Mouse (Mus musculus) right cerebral cortex, postnatal 4 days (tissue): ENCODE data around the gene Rasd2.
A peak's percentile ranks its signal among the peaks of the same experiment; 100 is the strongest.

Experiments
- DNase-seq: peaks from one replicate; pipeline ENCODE4 v3.0.0-alpha.2; 2022

The Rasd2 gene

DNA sequence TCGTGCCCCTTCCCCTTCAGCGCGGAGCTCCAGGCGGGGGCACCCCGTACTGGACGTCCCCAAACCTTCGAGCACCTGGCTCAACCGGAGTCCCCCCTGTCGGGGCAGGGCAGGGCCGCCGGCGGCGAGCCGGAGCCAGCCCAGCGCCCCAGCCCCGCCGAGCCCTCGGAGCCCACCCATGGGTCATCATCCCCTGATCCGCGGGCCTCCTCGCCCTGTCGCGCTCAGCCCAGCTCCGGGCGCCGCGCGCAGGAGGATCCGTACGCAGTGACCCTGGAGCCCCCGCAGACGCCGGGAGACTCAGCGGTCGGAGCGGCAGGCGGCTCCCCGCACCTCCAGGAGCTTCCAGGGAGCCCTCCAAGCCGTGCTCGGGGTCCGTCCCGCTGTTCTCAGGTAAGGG, at the start of gene Rasd2:
Gene Rasd2 (plus strand): TSS at position 259 of the 400 bp plus-strand sequence.
- no peak for DNase-seq

DNA sequence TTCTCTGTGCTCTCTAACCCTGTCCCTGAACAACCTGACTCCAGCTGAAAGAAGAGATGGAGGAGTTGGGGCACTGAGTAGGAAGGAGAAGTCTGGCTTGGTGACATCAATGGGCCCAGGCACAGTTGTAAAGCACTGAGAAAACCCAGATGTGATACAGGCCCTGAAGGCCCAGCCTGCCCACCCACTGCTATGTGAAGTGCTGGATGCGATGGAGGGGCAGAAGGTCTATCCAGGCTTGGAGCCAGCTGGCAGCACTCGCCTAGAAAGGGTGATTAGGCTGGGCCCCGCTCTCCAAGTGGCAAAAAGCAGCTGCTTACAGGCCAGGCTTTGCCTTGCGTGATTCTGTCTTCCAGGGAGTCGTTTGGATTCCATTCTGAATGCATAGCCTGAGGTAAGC, 44.4 kb upstream of the Rasd2 start:
- peak; percentile 16 for DNase-seq

DNA sequence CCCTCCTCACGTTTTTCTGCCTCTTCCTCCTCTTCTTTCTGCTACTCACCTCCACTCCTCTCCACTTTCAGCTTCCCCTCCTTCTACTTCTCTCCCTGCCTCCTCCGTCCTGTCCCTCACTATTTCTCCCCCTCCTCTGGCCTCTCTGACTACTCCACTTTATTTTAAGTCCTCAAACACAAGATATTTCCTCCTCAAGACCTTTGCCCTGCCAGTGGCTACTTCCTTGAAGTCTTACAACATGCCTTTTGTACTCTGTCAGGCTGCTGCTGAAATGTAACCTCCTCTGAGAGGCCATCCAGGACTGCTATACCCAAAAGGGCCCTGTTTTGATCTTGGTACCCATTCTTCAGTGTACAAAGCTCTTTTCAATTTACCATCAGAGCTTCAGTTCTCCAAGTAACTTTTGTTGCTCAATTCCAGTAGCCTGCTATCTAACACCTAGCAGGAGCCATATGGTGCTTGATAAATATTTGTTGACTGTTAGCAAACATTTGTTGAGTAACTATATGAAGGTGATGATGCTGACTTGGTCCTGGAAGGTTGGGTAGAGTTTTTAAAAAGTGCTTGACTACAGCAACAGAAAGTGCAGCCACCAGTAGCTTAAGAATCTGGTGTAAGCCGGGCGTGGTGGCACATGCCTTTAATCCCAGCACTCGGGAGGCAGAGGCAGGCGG, 41.6 kb upstream of the Rasd2 start:
- no peak for DNase-seq

DNA sequence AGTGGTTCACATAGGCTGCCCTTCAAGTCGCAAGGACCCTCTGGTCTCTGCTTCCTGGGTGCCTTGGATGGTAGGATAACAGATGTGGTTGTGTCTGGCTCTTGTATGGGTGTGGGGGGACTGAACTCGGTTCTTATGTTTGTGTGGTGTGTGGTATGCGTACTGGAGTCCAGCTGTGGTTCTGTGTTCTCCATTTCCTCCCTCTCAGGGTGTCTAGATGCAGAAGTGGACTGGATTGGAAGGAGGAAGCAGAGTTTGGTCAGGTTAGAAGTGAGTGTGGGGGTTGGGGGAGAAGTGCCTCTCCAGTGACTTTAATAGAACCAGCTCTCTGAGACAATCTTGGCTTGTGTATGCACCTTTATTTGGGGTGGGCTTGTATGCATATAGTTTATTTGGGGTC, 20.7 kb upstream of the Rasd2 start:
- no peak for DNase-seq

DNA sequence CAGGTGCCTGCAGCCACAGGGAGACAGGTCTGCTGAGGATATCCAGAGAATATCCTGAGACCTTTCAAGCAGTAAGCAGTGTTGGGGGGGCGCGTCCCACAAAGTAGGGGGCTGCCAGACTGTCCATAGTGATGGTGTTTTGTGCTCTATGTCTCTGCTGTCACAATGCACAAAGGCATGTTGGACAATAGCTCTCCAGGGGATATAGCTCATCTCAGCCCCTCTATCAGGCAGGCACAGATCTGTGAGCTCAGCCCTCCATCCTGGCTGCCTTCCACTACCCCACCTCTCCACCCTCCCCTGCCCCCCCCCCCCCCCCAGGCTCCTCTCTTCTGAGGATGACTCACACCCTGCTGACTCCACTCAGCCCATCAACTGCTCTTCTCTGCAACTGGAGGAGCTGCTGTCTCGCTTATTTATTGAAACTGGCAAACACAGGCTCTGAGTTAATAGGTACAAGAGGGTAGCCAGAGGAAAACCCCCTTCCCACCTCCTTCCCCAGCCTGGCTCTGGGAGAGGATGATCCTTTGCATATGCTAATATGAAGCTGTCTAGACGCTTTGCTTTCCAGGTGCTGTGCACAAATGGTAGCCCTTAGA, 19.2 kb upstream of the Rasd2 start:
- DNase-seq: no peak

DNA sequence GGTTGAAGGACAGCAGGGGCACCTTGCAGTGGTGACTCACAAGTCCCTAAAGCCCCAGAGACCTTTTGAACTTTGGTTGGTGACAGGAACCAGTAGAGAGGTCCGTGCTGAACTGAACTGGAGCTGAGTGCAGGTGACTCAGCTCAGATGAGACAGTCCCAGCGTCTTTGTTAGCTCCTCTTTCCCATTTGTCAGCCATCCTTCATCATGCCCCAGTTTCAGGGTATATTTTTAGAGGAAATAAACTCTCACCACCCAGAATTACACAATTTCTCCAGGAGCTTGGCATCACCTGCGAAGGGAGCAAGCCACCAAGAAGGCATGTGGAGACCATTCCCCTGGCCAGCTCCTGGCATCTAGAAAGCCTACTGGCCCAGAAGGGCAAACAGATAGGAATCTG, 16.6 kb upstream of the Rasd2 start:
- no peak for DNase-seq

DNA sequence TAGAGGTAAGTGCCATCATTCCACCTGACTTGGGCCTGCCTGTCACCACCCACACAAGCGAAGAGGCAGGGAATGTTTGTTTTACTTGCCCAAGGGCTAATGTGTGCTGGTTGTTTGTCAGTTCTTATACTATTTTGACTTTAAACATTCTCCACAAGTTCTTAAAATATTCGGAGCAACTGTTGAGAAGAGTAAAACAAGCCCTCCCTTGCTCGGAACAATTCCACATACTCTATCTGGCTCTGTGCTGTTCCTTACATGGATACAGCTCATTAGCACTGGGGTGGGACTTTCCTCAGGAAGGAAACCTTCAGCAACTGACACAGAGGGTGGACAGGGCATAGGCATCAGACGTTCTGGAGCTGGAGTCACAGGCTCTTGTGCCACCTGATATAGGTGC, 15.9 kb upstream of the Rasd2 start:
- no peak for DNase-seq

DNA sequence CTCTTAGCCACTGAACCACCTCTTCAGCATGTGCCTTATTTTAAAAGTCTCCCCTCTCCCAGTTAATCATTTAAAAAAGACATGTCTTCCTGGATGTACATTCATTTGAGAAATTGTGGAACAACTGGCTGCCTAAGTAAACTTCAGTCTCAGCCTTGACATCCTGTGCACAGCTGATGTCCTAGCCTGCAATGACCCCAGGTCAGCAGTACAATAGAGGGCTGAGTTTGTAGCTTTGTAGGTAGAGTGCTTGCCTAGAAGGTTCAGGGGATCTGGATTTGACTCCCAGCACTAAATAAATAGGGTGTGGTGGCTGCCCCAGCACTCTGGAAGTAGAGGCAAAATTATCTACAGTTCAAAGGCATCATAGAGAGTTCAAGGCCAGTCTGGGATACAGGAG, 15.4 kb upstream of the Rasd2 start:
- no peak for DNase-seq

DNA sequence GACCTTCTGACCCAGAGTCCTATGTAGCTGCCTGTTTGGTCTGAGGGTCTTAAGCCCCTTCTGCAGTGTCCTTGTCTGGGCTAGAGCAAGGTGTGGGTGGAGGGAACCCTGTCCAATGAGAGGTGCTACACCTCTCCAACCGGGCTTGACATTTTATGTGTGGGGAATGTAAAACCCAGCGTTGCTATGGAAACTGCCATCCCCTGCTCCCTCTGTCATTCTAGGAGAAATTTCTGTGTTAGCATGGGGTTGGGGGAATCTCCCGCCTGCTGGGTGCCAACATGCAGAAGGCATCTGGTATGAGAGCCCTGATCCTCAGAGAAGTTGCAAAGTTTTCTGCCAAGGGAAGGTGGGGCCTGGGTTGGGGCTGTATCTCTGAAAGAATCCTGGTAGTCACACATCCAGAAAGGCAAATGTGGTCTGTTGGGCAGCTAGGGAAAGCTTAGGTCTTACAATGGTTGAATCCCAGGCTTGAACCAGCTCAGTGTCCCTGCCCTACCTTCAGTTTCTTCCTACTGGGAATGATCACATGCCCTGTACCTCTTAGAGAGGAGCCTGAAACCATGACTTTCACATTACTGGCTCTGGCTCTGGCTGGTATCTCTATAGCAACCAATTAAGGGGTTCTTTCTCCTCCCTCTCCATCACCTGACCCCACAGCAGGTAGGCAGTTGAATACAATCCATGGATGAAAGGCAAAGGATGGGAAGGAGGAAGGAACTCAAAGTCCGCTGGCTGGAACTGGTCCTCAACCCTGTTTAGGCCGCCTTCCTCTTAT, 14.6 kb upstream of the Rasd2 start:
- DNase-seq: no peak

DNA sequence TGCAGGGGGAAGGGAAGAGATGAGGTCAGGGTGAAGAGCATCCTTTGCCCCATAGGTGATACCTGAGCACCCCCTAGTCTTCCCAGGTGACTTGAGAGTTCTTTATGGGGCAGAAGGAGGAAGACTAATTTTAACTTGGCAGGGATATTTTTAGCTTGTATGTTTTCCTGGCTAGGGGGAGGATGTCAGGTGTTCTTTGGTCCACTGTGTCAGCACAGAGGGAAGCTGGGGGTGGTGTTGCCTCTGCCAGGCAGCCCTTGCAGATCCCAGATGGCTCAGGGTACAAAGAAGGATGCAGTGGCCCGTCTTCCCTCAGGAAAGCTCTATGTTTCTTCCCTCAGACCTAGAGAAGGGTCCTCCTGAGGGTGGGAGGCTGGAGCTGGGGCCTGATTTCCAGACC, 13.8 kb upstream of the Rasd2 start:
- DNase-seq: no peak

DNA sequence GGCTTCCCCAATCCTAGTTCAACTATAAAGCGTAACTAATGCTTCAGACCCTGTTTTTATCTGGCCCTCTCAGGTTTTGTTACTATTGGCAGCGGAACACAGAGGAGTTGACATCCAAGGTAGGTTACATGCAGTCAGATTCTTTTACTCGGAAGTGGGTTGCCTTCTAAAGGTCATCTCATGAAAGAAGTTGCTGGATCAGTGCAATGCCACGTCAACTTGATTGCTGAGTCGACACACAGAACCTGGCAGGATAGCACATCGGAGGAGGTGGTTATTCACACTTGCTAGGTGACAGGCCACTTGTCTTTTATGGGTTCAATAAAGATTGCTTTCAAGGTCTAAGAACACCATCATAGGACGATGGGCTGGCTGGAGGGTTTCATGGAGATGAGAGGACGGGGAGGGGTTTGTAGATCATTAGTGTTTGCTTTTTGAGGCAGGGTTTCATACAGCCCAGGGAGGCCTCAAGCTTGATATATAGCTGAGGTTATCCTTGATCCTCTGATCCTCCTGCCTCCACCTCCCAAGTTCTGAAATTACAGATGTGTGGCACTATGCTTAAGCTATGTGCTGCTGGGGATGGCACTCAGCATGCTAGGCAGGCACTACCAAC, 11.6 kb upstream of the Rasd2 start:
- no peak for DNase-seq

DNA sequence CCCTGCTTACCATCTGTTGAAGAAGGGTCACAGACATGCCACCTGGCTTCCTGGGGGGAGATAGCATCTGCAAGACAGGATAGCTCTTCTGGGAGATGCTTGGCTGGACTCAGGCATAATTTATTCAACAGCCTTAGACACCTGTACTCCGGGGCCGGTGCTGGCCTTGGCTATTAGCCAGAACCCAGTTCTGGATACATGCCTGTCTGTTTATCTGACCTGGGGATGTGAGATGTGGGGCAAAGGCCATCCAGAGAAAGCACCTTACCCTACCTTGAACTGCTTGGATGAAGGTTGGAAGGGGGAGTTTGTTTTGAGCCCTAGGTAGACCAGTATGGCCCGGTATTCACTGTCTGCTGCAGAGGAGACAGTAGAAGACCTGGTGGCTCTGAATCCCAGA, 10.8 kb upstream of the Rasd2 start:
- DNase-seq: no peak

DNA sequence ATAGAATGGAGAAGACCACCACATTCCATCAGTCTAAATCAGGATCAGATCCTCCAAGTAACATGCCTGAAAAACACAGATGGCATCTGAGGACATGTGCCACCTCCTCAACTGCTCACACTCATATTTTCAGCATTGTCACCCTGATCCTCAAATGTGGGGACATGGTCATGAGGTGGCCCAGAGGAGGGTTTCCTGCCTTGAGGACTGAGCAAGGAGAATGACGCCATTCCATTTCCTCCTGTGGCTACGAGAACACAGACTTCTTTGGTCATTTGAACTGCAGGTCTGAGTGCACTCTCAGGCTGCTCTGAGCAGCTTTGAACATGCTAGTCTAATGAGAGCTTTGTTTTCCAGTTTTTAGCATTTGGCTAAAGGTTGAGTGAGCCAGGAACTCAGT, 10.3 kb upstream of the Rasd2 start:
- no peak for DNase-seq

DNA sequence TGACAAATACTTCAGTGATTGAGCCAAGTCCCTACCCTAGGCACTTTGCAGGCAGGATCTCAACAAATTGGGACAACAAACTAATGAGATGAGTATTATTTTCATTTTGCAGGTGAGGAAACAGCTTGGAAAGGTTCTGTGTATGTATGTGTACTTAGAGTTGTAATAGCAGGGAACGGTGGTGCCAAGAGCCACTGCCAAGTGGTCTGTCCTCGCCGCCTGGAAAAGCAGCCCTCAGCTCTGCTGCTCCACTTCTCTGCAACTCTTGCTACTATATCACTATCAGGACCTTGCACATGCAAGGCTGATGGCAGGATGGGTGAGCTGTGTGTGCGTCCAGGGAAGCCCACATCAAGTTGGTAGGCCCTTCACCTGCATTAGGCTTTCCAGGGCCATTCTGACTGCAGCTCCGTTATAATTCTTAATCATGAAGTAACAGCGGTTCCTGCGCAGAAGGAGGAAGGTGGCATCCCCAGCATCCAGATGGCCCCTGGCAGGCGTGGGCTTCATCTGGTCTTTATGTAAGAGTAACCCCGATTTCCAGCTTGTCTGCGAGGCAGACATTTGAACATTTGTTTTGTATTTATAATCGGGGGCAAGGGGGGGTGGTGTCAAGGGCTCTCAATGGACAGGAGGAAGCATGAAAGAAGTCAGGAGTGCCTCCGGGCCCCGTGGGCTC, 9.4 kb upstream of the Rasd2 start:
- DNase-seq: no peak

DNA sequence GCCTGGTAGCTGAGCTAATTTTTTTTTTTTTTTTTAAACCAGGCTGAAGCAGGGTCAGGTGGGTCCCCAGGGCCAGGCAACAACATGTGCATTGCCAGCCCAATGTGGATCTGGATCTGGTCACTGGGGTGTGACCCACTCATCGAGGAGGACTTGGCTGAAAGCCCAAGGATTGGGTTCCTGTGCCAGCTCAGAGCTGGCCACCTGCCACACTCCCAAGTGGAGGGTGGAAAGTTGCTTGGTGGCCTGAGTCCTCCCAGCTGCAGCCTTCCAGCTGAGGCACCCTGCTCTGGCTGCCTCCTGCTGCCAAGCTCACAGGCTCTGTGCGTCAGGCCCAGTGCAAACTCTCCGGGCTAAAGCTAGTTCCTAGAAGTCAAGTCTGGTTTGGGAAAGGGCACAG, 2.3 kb upstream of the Rasd2 start:
- DNase-seq: no peak

DNA sequence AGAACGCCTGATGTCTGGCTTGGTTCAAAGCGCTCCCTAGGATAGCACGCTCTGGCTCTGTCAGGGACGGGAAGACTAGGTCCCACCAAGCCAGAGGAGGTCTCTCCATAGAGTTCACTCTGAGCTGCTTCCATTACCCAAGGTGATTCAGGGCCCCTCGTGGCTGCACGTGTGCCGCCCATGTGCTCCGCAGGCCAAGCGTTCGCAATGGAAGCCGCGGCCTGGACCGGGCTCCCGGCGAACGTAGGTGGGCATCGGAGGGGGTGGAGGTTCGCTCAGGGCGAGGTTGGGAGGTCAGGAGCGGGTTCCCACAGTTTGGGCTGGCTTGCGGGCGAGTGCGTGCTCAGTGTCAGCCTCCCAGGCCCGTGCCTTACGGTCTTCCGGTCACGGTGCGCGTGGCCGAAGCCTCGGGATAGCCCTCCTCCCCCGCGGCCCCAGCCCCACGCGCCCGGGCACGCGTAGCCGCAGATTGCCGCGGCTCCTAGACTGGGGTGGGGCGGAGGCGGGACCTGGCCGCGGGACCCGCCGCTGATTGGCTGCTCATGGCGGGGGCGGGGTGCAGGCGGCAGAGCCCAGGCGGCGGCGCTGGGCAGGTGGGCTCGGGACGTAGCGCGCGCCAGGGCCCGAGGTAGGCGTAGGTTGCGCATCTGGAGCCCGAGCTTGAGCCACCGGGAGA, 975 bp upstream of the Rasd2 start:
- DNase-seq: peak; percentile 79

DNA sequence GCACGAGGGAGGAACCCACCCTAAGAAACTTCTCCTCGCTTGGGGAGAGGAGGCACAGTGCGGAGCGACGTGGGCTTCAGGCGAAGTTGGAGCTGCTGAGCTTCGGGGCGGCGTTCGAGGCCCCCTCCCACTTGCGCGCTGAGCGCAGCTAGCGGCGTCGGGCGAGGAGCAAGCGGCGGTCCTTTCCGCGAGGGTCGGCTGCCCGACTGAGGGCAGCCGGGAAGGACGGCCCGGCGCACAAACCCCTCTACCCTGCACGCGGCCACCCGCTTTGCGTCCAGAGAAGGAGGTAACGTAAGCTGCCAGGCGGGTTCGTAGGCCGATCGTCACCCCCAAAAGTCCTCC, 465 bp upstream of the Rasd2 start:
- DNase-seq: no peak

DNA sequence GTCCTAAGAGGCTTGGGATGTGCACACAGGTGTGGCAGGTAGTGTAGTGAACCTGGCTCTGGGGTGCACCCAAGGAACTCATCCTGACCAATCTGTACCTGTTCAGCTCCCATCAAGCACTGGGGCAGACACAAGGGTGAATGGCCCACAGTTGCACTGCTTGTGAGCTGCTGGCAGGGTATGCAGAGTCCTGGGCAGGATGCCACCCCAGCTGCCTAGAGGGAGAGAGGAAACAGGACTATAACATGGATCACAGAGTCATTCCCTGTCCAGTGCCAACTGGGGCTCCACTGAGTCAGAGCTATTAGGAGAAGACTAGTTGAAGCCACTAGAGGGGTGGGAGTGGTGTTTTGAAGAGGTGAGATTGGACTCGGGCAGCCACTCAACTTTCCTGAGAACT, 1.3 kb downstream of the Rasd2 start:
- peak; percentile 64 for DNase-seq

DNA sequence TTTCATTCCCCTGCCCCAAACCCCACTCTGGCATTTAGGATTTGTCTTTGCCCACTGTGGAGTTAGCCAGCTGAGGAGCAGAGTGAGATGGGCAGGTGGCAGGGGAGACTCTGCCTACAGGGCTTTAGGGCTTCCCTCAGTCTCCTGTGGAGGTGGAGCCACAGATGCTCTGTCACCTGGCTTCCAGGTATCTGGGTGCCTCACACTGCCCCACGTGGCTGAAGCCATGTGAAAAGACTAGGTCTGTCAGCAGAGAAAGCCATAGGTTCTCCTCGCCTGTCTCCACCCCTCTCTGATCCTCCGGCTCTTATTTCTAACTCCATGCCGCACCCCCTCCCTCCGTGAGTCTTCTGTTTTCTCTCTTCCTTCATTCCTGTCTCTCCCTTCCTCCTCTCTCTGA, 2.2 kb downstream of the Rasd2 start:
- DNase-seq: no peak

DNA sequence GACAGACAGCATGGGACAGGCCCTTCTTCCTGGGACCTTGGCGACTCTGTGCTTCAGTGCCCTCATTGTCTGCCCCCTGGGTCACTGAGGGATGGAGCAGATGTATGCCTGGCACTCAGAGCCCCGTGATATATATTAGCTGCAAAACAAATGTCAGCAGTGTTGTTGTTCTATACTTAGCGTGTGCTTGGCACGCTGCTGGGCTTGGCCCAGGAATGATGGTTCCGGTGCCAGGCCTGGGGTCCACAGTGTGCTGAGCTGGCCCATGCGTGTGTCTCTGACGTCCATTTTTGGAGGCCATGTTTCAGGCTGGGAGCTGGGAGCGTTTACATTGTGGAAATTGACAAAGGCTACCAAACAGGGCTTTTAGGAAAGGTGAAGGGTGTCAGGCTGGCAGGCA, 3.1 kb downstream of the Rasd2 start:
- no peak for DNase-seq

DNA sequence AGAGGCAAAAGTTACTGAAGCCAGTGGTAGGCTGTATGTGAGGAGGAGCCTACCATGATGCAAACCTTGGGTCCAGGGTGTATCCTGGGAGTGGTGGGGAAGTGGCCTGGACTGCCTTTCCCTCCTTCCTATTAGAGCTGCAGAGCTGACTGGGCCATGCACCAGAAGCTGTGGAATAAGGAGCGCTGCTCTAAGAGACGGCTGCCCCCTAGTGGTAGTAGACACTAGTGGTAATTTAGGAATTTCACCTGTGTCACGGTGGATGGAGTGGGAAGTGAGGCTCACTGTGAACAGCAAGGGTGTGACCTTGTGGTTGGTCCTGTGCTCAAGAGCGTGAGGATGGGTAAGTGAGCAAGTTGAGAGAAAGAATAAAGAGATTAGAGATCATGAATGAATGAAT, 4.2 kb downstream of the Rasd2 start:
- DNase-seq: peak; percentile 69

DNA sequence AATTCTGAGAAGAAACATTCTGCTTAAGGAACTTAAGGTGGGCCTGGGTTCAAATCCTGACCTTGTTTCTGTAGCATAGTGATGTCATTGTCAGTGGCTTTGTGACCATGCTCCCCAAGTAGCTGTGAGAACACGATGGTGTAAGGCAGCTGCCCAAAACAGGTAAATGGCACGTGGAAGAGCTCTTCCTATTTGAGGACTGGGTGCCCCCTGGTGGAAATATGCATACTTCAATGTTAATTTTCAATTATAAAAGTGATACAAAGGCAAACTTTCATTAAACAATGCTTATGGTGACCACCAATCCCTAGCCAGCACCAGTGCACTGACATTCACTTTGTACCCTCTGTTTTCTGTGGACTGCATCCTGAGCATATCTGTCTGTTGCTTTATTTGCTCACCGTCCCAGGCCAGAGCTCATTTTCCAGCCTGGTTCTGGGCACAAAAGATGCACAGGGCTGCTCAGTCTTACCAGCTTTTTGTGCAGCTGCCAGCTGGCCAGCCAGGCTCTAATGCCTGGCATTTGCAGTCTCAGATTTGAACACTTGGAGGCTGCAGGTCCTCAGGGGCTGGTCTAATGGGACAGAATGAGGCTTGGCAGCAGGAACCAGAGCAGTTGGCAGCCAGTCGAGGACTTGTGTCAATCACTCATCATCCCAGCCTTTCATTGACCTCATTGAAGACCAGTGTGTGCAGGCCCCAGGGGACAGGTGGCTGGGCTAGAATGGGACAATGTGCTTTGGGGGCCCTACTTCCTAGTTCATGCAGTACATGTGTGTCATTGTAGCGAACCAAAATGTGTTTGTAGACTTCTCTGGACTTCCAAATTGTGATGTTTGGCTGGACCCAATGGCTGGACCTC, 6.4 kb downstream of the Rasd2 start:
- peak; percentile 47 for DNase-seq
